Mouse (Mus musculus): ENCODE measurements at regions not wholly inside any gene's neighbourhood (a gene's known extent, or its start where the extent isn't known, plus 50 kb on each side); places are given as distances from the start of the nearest gene placed in this dataset.

DNA sequence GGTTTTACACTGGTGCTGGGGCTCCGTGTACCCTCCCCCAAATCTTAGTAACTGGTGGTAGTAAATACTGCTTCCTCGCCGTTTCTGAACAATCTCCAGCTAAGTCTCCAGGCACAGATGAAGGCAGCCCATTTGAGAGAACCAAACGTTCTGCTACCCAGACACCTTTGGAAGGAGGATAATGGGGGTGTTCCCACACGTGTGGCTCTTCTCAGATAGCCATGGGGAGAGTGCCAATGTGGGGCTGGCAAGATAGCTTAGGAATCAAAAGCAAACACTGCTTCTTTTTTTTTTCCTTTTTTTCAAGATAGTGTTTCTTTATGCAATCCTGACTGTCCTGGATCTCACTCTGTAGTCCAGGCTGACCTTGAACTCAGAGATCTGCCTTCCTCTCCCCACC is 90.8 kb upstream of the Mrps10 start:
- TF ChIP-seq CTCF (IDR thresholded peaks at IDR 0.05; ENCODE audit: borderline replicate concordance, control insufficient read depth, extremely low read depth, insufficient read depth, low read length, poor library complexity) (no peak), POLR2A (IDR thresholded peaks at IDR 0.05; ENCODE audit: control insufficient read depth, extremely low read depth, insufficient read depth, low read length, poor library complexity) (no peak)

Data from thymus, adult 2 months (tissue).